Mouse (Mus musculus): ENCODE data around the gene Sertad4. TPM values are rescaled to one million over a fixed set of nuclear protein-coding genes. Genes with fewer than 3 reads are reported as not detected.

The Sertad4 gene
- polyA plus RNA-seq, 1 experiment from 2014 or later = 22.8 TPM

GRCm38 (mm10) chr1:192812758-192813157, 42.8 kb downstream of the Sertad4 start:
- H3K4me2 ChIP-seq = no peak overlapping the region
- H3K4me1 ChIP-seq (ENCODE audit: insufficient read depth) = peaks cover 7% of the 10 kb centered on the region
- H3K9me3 ChIP-seq (ENCODE audit: low read depth, low read length) = no peaks in the 10 kb centered on the region
- no peak for DNase-seq
- no peak for ATAC-seq (ENCODE audit: insufficient read depth)
- H3K9ac ChIP-seq = no peak overlapping the region
- no peaks in the 10 kb centered on the region for H3K36me3 ChIP-seq (ENCODE audit: insufficient read depth)
- H3K27ac ChIP-seq (ENCODE audit: low read depth) = no peak overlapping the region
- WGBS = 87% methylated on average over 9 of the region's 9 CpGs
- TF ChIP-seq CTCF (IDR thresholded peaks at IDR 0.05; ENCODE audit: low read depth) = no peak
- H3K27me3 ChIP-seq (ENCODE audit: insufficient read depth, low read length) = no peaks in the 10 kb centered on the region
- H3K4me3 ChIP-seq (ENCODE audit: low read depth, low read length) = no peak overlapping the region

- no peaks in the 10 kb centered on the region for H3K36me3 ChIP-seq (ENCODE audit: insufficient read depth)
- no peak for TF ChIP-seq CTCF (IDR thresholded peaks at IDR 0.05; ENCODE audit: low read depth)
- WGBS = 47% methylated on average over 5 of the region's 5 CpGs
- H3K4me2 ChIP-seq = no peak overlapping the region
- H3K9ac ChIP-seq = no peak overlapping the region
- no peak overlapping the region for H3K4me3 ChIP-seq (ENCODE audit: low read depth, low read length)
- no peaks in the 10 kb centered on the region for H3K27me3 ChIP-seq (ENCODE audit: insufficient read depth, low read length)
- no peaks in the 10 kb centered on the region for H3K9me3 ChIP-seq (ENCODE audit: low read depth, low read length)
- H3K27ac ChIP-seq (ENCODE audit: low read depth) = peak overlapping the region; percentile 12; the same call in 1 of the 2 replicates
- ATAC-seq (ENCODE audit: insufficient read depth) (no peak), DNase-seq (peak; percentile 64)
- peaks cover 7% of the 10 kb centered on the region for H3K4me1 ChIP-seq (ENCODE audit: insufficient read depth)
These were observed 43.3 kb downstream of the Sertad4 start for GRCm38 (mm10) chr1:192812290-192812689.

DNA sequence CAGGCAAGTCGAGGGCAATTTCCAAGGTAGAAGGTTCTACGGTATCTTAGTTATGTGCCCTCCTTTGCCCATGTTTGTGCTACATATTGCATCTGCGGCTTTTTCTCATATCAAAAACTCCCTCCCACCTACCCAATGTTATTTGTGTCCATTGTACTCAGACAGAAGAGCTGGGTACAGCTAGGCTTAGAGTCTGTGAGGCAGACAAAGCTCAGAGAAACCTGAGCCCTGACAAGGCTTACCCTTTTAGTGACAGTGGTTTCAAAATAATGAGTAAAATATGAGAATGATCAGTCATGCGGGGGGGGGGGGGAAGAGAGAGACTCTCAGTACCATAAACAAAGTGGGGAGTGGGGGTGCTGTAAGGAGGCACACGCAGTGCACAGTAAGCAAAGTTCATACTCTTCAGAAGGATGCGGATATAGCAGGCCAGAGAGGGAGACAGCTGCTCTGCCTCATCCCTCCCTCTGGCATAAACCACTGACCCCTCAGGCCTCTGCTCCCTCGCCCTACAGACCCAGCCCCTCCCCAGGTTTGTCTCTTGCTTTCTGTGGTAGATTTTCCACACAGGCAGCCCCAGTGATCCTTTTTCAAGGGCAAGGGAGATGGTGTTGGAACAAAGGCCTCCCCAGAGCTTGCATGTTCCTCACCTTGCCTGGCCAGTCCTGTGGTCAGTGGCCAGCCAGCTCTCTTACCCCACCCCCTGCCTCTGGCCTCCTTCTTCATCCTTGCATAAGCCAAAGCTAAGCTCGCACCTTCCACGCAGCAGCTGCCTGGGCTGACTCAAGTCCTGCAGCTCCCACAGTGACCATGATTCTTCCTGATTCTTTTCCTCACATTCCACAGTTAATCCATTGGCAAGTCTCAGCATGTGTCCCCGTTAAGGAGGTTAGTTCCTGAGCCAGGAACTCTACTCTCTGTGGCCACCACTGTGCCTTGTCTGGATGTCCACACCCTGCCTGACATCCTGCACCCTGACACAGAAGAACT, 49.1 kb downstream of the Sertad4 start:
- Histone ChIP-seq H3K9me3 (ENCODE audit: low read depth, low read length) (no peaks in the 10 kb centered on the region), H3K9ac (no peak overlapping the region), H3K27ac (ENCODE audit: low read depth) (peak overlapping the region; percentile 51), H3K4me3 (ENCODE audit: low read depth, low read length) (no peak overlapping the region), H3K27me3 (ENCODE audit: insufficient read depth, low read length) (no peaks in the 10 kb centered on the region), H3K36me3 (ENCODE audit: insufficient read depth) (no peaks in the 10 kb centered on the region), H3K4me2 (no peak overlapping the region), H3K4me1 (ENCODE audit: insufficient read depth) (peaks cover 5% of the 10 kb centered on the region; the same call in 1 of the 2 replicates)
- no peak for TF ChIP-seq CTCF (IDR thresholded peaks at IDR 0.05; ENCODE audit: low read depth)
- WGBS = 35% methylated on average over 10 of the region's 10 CpGs
- DNase-seq = no peak
- ATAC-seq (ENCODE audit: insufficient read depth) = peak; percentile 78

DNA sequence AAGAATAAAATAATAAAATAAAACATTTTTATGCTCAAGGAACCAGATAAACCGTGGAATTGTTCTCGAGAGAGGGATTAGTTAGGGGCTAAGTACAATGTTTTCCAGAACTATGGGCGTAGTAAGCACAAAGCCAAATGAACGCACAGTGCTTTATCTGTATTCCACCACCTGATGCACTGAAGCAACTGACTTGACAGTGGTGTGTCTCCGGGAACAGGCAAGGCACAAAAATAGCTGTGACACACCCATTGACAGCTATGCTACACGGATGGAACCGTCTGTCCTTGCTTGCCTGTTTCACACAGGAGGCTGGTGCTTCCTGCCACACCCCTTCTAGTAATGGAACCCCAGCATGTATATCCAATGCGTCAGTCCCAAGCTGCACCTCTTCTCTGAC, 55.2 kb downstream of the Sertad4 start:
- H3K4me3 ChIP-seq (ENCODE audit: low read depth, low read length) = no peak overlapping the region
- WGBS = 76% methylated on average over 8 of the region's 8 CpGs
- no peaks in the 10 kb centered on the region for H3K9me3 ChIP-seq (ENCODE audit: low read depth, low read length)
- peaks cover 21% of the 10 kb centered on the region for H3K4me1 ChIP-seq (ENCODE audit: insufficient read depth)
- H3K4me2 ChIP-seq = no peak overlapping the region
- no peaks in the 10 kb centered on the region for H3K36me3 ChIP-seq (ENCODE audit: insufficient read depth)
- DNase-seq (no peak), ATAC-seq (ENCODE audit: insufficient read depth) (no peak)
- no peak overlapping the region for H3K27ac ChIP-seq (ENCODE audit: low read depth)
- H3K27me3 ChIP-seq (ENCODE audit: insufficient read depth, low read length) = no peaks in the 10 kb centered on the region
- H3K9ac ChIP-seq = no peak overlapping the region
- TF ChIP-seq CTCF (IDR thresholded peaks at IDR 0.05; ENCODE audit: low read depth) = no peak

DNA sequence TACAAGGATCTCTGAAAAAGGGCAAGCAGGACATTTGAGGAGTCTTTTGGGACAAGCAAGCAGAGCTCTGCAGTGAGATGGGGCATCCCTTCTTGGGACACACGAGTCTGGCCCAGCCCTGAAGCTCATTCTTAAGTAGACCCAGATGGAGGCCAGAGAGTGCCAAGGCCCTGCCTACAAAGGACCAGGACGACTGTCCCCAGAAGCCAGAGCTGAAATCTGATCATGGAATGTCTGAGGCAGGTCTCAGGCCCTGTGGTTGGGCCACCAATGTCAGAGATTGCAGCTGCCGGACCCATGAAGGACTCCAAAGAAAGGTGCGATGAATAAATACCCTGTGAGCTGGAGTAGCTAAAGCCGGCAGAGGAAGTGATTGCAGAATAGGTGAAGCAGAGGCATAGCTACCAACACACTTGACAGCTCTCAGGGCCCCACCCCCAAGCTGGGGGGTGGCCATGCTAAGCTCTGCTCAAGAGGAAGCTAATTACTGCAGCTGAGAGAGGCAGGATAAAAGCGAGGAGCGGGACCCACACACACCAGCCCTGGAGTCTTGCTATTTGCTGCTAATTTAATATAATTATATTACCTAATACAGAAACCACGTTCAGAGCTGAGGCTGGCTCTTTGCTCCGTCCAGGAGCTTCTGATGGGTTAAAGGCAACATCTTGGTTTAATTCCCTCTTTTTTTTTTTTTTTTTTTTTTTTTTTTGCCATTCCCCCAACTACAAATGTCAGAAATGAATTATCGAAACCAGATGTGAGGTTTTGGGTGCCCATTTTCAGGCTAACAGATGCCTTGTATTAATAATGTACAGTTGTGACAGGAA, 56.2 kb downstream of the Sertad4 start:
- no peaks in the 10 kb centered on the region for H3K36me3 ChIP-seq (ENCODE audit: insufficient read depth)
- H3K27ac ChIP-seq (ENCODE audit: low read depth) = peak overlapping the region; percentile 88
- H3K4me2 ChIP-seq = no peak overlapping the region
- no peak for TF ChIP-seq CTCF (IDR thresholded peaks at IDR 0.05; ENCODE audit: low read depth)
- H3K9ac ChIP-seq = no peak overlapping the region
- H3K4me3 ChIP-seq (ENCODE audit: low read depth, low read length) = no peak overlapping the region
- WGBS = 29% methylated on average over 10 of the region's 10 CpGs
- no peaks in the 10 kb centered on the region for H3K27me3 ChIP-seq (ENCODE audit: insufficient read depth, low read length)
- DNase-seq (peak; percentile 47), ATAC-seq (ENCODE audit: insufficient read depth) (peak; percentile 18; the same call in 1 of the 2 replicates)
- H3K9me3 ChIP-seq (ENCODE audit: low read depth, low read length) = no peaks in the 10 kb centered on the region
- peaks cover 21% of the 10 kb centered on the region for H3K4me1 ChIP-seq (ENCODE audit: insufficient read depth)

DNA sequence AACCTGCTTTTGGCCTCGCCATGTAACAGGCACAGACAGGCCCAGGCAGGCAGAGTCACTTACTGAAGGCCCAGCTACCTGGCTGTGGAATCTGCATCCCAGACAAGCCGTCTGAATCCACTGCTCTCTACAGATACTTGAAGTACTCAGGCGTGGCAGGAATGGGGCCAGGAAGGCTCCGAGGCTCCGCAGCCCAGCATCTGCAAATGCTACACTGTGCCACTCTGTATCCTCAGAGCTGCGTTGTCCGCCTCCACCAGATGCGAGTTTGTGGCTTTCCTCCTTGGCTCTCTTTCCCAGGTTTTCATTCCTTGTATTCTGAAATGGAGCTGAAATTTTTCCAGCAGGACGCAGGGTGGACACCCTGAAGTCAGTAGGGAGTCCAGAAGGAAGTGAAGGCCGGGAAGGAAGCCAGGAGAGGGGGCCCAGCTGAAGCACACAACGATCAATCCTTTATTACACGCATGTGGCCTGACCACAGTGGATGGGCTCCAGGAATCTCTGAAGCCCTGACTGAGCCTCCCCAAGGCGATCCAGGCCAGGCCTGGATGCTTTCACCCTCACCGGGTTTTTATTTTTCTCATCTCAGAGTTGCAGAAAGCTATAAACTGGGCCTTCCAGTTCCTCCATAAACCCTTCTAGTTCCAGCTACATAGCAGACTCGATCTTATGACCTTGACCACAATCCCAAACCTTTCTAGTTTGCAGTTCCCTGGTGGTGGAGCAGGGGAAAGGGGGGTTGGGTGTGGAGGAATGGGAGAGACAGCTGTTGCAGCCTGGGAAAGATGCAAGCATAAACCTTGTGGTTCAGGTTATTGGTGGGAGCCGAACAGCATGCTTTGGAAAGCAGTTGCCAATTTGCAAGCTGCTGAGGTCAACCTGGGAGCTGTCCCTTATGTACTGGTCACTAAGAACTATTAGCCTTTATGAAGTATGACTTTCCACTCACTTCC, 57.1 kb downstream of the Sertad4 start:
- Histone ChIP-seq H3K9ac (no peak overlapping the region), H3K9me3 (ENCODE audit: low read depth, low read length) (no peaks in the 10 kb centered on the region), H3K4me1 (ENCODE audit: insufficient read depth) (peaks cover 21% of the 10 kb centered on the region), H3K27me3 (ENCODE audit: insufficient read depth, low read length) (no peaks in the 10 kb centered on the region), H3K36me3 (ENCODE audit: insufficient read depth) (no peaks in the 10 kb centered on the region), H3K4me2 (no peak overlapping the region), H3K4me3 (ENCODE audit: low read depth, low read length) (no peak overlapping the region), H3K27ac (ENCODE audit: low read depth) (peak overlapping the region; percentile 88)
- 40% methylated on average over 16 of the region's 16 CpGs for WGBS
- DNase-seq (peak; percentile 88), ATAC-seq (ENCODE audit: insufficient read depth) (peak; percentile 77)
- 0 out of 2 replicates have a peak, but pooled peaks have one; percentile 6 for TF ChIP-seq CTCF (IDR thresholded peaks at IDR 0.05; ENCODE audit: low read depth)

Measured in lung, embryonic 14.5 days (tissue).